Mouse (Mus musculus) midbrain, embryonic 14.5 days (tissue): ENCODE data around the gene Cyp4f18. TPM values are rescaled to one million over a fixed set of nuclear protein-coding genes. Genes with fewer than 3 reads are reported as not detected.
"Not testable (repeated sequence)": the region's sequence is repeated elsewhere in the genome, so short reads cannot be mapped to it uniquely, and the experiment has no call there.

Experiments used
- ATAC-seq: fragments of 200-750 bp; cut with Nextera tagmentation; 2 replicates; pipeline ENCODE4 v1.8.0; 2017; ENCODE audit warnings: moderate number of reproducible peaks, moderate library complexity; ENCODE audit not compliant: low FRiP score, low TSS enrichment
- DNase-seq: peaks from one replicate; pipeline ENCODE4 v3.0.0-alpha.2; 2015
- H3K27ac ChIP-seq: fragments of 300-500 bp; sonication (generic); replicated peaks from 2 replicates; pipeline ENCODE4 v1.5.1; 2014; ENCODE audit warnings: mild to moderate bottlenecking, low read depth, low read length, moderate library complexity
- H3K27me3 ChIP-seq: fragments of 300-500 bp; sonication (generic); 2 replicates; pipeline ENCODE4 v1.6.1; 2014; ENCODE audit warnings: low read length, control low read depth, mixed read lengths; ENCODE audit not compliant: control insufficient read depth, insufficient read depth
- H3K36me3 ChIP-seq: fragments of 300-500 bp; sonication (generic); 2 replicates; pipeline ENCODE4 v1.6.1; 2014; ENCODE audit warnings: low read length, control low read depth; ENCODE audit not compliant: control insufficient read depth, insufficient read depth
- H3K4me1 ChIP-seq: fragments of 300-500 bp; sonication (generic); 2 replicates; pipeline ENCODE4 v1.6.1; 2014; ENCODE audit warnings: mild to moderate bottlenecking, antibody characterized with exemption, low read length, control low read depth; ENCODE audit not compliant: control insufficient read depth, insufficient read depth
- H3K4me2 ChIP-seq: fragments of 300-500 bp; sonication (generic); 2 replicates; pipeline ENCODE4 v1.6.1; 2014; ENCODE audit warnings: mild to moderate bottlenecking, low read length, moderate library complexity
- H3K4me3 ChIP-seq: fragments of 300-500 bp; sonication (generic); replicated peaks from 2 replicates; pipeline ENCODE4 v1.5.1; 2014; ENCODE audit warnings: low read depth, low read length
- H3K9ac ChIP-seq: fragments of 300-500 bp; sonication (generic); replicated peaks from 2 replicates; pipeline ENCODE4 v1.6.1; 2014; ENCODE audit warnings: mild to moderate bottlenecking, low read length, moderate library complexity
- H3K9me3 ChIP-seq: fragments of 300-500 bp; sonication (generic); 2 replicates; pipeline ENCODE4 v1.6.1; 2016; ENCODE audit warnings: low read length, control low read depth, mixed read lengths; ENCODE audit not compliant: control insufficient read depth
- WGBS: fragments of 180-500 bp; shearing (Covaris S2); extraction: QIAGEN DNeasy Blood & Tissue Kit; methylation state at CpG from one replicate; pipeline ENCODE4 v1.1.7; 2014; 5-methylcytosine and 5-hydroxymethylcytosine counted together
- polyA plus RNA-seq: library from polyadenylated mRNA; unstranded; fragments of >200 nt; fragmentation: Nextera tagmentation; extraction: Ambion mirVana; gene quantifications from 2 replicates; pipeline ENCODE4 v1.2.1, GENCODE M21; 2014

Cyp4f18 gene
- 0.55 and 0.97 TPM in 2 replicates for polyA plus RNA-seq

DNA sequence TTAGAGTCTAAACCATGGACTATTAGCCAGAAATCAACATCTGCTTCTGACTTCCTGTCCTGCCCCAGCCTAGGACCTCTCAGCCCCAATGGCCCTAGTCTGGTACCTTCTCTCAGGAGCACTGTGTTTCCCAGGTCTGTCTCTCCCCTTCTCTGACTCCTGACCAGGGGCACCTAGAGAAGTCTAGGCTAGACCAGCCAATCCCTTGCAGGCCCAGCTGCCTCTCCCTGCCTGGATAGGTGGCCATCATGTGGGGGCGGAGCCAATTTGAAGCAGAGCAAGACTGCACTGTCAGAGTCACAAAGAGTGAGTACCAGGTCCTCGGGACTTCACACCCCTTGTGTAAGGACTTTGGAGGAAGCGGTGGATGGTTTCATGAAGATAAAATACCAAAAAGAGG lies at the start of gene Cyp4f18:
Cyp4f18 (minus strand) TSS at position 154 of the 400 bp plus-strand sequence.
- no peaks in the 10 kb centered on the region for H3K27me3 ChIP-seq
- H3K9ac ChIP-seq: no peak within 1 kb of the TSS
- no peak within 1 kb of the TSS for H3K4me3 ChIP-seq
- DNase-seq (no peak), ATAC-seq (no peak)
- H3K36me3 ChIP-seq: no peaks in the 10 kb centered on the region
- no peak within 1 kb of the TSS for H3K4me2 ChIP-seq
- no peak within 1 kb of the TSS for H3K27ac ChIP-seq
- no peaks in the 10 kb centered on the region for H3K4me1 ChIP-seq
- 74% methylated on average over 3 of the region's 3 CpGs for WGBS
- no peaks in the 10 kb centered on the region for H3K9me3 ChIP-seq

DNA sequence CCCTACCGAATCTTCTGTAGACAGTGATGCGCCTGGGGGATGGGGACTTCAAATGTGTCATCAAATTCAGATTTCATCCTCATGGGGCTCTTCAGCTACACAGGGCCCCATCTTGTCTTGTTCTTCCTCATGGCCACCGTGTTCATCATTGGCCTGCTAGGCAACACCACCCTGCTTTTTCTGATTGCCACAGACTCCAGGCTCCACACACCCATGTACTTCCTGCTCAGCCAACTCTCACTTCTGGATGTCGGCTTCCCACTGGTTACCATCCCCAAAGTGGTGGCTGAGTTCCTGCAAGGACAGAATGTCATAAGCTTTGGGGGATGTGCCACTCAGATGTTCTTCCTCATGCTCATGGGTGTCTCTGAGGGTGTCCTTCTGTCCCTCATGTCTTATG lies 48.2 kb upstream of the Cyp4f18 start:
- not testable (repeated sequence) for H3K27me3 ChIP-seq, H3K4me3 ChIP-seq, H3K36me3 ChIP-seq, DNase-seq, H3K4me1 ChIP-seq, H3K9ac ChIP-seq, H3K4me2 ChIP-seq, ATAC-seq, H3K27ac ChIP-seq, H3K9me3 ChIP-seq
- WGBS: 83% methylated on average over 3 of the region's 4 CpGs

DNA sequence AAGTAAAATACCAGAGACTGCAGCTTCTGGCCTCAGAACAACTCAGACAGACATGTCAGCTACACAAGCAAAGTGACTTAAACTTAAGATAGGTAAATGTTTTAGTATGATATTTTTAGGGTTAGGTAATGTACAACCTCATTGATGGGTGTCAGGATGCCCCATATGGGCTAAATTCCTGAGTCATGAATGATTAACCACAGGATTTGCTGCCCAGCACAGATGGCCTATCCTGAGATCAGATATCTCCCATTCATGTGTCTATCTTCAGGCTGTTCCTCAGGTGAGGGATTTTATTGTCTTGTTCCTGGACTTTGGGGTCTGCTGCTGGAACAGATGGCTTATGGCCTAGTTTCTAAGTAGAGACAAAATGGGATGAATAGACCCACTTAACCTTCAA lies 45.2 kb upstream of the Cyp4f18 start:
- not testable (repeated sequence) for ATAC-seq, H3K9ac ChIP-seq, DNase-seq, H3K4me2 ChIP-seq, H3K9me3 ChIP-seq, H3K4me1 ChIP-seq, H3K4me3 ChIP-seq, H3K27ac ChIP-seq, H3K27me3 ChIP-seq, H3K36me3 ChIP-seq

DNA sequence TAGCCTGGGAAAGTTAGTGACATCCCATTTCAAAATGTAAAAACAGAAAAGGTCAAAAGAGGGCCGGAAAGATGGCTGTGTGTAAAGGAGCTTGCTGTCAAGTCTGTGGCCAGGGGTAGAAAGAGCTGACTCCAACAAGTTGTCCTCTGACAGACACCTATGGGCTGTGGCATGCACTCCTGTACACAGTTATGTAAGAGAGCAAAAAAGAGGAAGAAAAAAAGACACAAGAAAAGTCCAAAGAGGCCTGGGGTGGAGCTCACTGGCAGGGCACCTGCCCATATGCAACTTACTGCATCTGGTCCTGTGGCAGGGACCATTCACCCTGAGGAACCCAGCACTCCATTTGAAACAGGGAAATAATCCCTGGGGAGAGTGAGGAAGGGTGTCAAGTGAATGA lies 33.1 kb upstream of the Cyp4f18 start:
- Histone ChIP-seq H3K27ac (no peak overlapping the region), H3K36me3 (no peaks in the 10 kb centered on the region), H3K9me3 (no peaks in the 10 kb centered on the region), H3K27me3 (no peaks in the 10 kb centered on the region), H3K9ac (no peak overlapping the region), H3K4me1 (no peaks in the 10 kb centered on the region), H3K4me3 (no peak overlapping the region), H3K4me2 (no peak overlapping the region)
- ATAC-seq (no peak), DNase-seq (no peak)
- 92% methylated on average over 1 of the region's 1 CpGs for WGBS

DNA sequence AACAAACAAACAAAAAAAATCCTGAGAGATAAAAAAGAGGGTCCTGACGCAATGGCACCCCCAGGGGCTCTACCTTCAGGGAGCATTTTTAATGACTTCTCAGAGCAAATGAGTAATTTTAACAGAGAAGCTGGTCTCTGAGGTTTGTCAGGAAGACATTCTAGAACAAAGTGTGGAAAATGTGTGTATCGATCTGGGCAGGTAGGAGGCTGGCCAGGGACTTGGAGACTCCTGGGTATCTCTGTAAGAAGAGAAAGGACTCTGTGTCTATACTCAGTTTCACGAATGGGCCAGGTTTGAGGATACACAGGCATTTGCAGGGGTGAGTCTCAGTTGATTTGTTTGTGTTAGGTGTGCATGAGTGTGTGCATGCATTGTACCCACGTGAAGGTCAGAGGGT lies 31.5 kb upstream of the Cyp4f18 start, which contains the start of gene Olfr372:
Olfr372 (plus strand) TSS at position 301 of the 400 bp plus-strand sequence.
- not testable (repeated sequence) for H3K9me3 ChIP-seq, ATAC-seq, H3K4me3 ChIP-seq, H3K27ac ChIP-seq, H3K27me3 ChIP-seq, H3K4me1 ChIP-seq, DNase-seq, H3K4me2 ChIP-seq, H3K9ac ChIP-seq, H3K36me3 ChIP-seq
- WGBS: 88% methylated on average over 4 of the region's 4 CpGs

DNA sequence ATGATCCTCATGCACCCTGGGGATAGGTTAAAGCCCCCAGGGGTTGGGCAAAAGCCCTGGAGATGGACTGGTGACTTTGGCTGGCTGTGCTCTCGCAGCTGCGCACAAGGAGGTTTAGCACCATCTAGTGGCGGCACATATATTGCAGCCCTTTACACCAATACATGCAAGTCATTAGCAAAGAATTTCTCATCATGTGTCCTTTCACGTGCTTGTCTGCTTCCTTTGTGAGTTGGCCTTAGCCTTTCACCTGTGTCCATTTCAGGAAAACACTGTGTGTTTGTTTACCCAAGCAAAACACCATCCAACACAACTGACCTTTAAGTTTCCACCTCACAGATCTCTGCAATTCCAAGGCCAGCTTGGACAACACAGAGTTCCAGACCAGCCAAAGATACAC lies 23.5 kb upstream of the Cyp4f18 start:
- not testable (repeated sequence) for H3K4me1 ChIP-seq, ATAC-seq, H3K27ac ChIP-seq, H3K4me2 ChIP-seq, H3K4me3 ChIP-seq, H3K27me3 ChIP-seq, DNase-seq, H3K9me3 ChIP-seq, H3K9ac ChIP-seq, H3K36me3 ChIP-seq
- WGBS: 24% methylated on average over 4 of the region's 4 CpGs

DNA sequence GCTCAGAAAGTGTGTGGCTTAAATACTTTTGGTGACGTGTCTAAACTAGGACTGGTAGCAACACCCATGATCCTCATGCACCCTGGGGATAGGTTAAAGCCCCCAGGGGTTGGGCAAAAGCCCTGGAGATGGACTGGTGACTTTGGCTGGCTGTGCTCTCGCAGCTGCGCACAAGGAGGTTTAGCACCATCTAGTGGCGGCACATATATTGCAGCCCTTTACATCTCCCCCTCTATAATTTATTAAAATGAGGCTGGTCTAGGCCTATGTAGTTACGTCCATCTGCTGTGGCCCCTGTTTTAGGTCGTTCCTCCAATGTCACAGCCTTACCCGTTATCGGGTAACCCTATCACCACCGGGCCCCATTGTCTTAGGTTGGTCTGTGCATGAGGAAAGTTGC lies 15.5 kb upstream of the Cyp4f18 start:
- H3K27me3 ChIP-seq, H3K27ac ChIP-seq, H3K4me3 ChIP-seq, H3K4me1 ChIP-seq, ATAC-seq, DNase-seq, H3K4me2 ChIP-seq, H3K9me3 ChIP-seq, H3K36me3 ChIP-seq, H3K9ac ChIP-seq: not testable (repeated sequence)
- 8% methylated on average over 4 of the region's 9 CpGs for WGBS

DNA sequence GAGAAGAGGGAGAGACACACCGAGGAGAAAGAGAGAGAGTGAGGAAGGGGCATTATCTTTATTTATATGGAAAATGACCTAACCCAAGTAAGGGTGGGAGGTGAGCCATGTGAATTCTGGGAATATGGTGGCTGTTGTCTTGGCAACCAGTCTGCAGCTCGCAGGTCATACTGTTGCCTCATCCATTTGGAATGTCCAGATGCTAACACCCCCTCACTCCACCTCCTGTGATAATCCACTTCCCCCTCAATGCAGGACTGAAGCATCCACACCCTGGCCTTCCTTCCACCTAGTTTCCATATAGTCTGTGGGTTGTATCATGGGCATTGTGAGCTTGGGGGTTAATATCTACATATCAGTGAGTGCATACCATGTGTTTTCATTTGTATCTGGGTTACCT lies 10.4 kb upstream of the Cyp4f18 start:
- WGBS: 59% methylated on average over 2 of the region's 2 CpGs
- no peaks in the 10 kb centered on the region for H3K9me3 ChIP-seq

DNA sequence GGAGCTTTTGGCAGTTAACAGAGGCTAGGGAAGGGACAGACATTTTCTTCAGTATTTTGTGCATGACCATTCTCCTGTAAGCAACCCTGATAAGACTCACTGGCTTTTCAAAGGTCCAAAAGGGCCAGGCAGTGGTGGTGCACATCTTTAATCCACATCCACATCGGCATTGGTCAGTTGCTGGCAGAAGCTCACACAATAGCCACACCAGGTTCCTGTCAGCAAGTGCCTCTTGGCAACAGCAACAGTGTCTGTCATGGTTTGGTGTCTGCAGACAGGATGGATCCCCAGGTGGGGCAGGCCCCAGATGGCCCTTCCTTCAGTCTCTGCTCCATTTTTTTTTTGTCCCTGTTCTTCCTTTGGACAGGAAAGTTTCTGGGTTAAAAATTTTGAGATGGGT lies 9.6 kb upstream of the Cyp4f18 start:
- H3K4me3 ChIP-seq, H3K4me1 ChIP-seq, H3K27me3 ChIP-seq, ATAC-seq, H3K27ac ChIP-seq, H3K4me2 ChIP-seq, H3K9ac ChIP-seq, H3K36me3 ChIP-seq, H3K9me3 ChIP-seq, DNase-seq: not testable (repeated sequence)
- 71% methylated on average over 1 of the region's 1 CpGs for WGBS

More for the DNA sequence above, 10.4 kb upstream of the Cyp4f18 start:
- H3K4me3 ChIP-seq: no peak overlapping the region
- H3K36me3 ChIP-seq: no peaks in the 10 kb centered on the region
- no peaks in the 10 kb centered on the region for H3K4me1 ChIP-seq
- no peaks in the 10 kb centered on the region for H3K27me3 ChIP-seq
- H3K27ac ChIP-seq: no peak overlapping the region
- ATAC-seq (no peak), DNase-seq (no peak)
- no peak overlapping the region for H3K9ac ChIP-seq
- no peak overlapping the region for H3K4me2 ChIP-seq
